Mouse (Mus musculus): ENCODE results near the gene Ecd. TPM values are rescaled to one million over a fixed set of nuclear protein-coding genes. Genes with fewer than 3 reads are reported as not detected.
A peak's percentile ranks its signal among the peaks of the same experiment; 100 is the strongest.

Ecd gene
- 14.5 and 17.1 TPM in 2 replicates for polyA plus RNA-seq (2012; rRNA removed)

GRCm38 (mm10) chr14:20347991-20348541 lies at the start of gene Ecd, which contains the start of gene Fam149b:
Gene Ecd, minus strand, starts transcription at chr14:20348121.
Gene Fam149b, plus strand, starts transcription at chr14:20348162.
- WGBS, result under 1% methylated on average over 42 of the region's 42 CpGs
- DNase-seq (ENCODE audit: low read depth, low spot score), result peak; percentile 97

- no peak for DNase-seq (ENCODE audit: low read depth, low spot score)
- WGBS, result 69% methylated on average over 9 of the region's 9 CpGs
These were observed 49.3 kb upstream of the Ecd start for GRCm38 (mm10) chr14:20397220-20397619.

GRCm38 (mm10) chr14:20393205-20393913 lies 45.4 kb upstream of the Ecd start, which contains the start of gene Mrps16:
Gene Mrps16, minus strand, starts transcription at chr14:20393634.
- peak; percentile 88 for DNase-seq (ENCODE audit: low read depth, low spot score)
- WGBS, result under 1% methylated on average over 68 of the region's 68 CpGs

- WGBS, result 77% methylated on average over 4 of the region's 4 CpGs
These were observed 44.4 kb upstream of the Ecd start for GRCm38 (mm10) chr14:20392326-20392725.

GRCm38 (mm10) chr14:20389446-20390079 lies 41.6 kb upstream of the Ecd start:
- 69% methylated on average over 8 of the region's 8 CpGs for WGBS
- no peak for DNase-seq (ENCODE audit: low read depth, low spot score)

More at GRCm38 (mm10) chr14:20392326-20392725, 44.4 kb upstream of the Ecd start:
- DNase-seq (ENCODE audit: low read depth, low spot score), result no peak

- under 1% methylated on average over 59 of the region's 59 CpGs for WGBS
- peak; percentile 57 for DNase-seq (ENCODE audit: low read depth, low spot score)
These were observed 40.7 kb upstream of the Ecd start, which contains the start of gene Dnajc9 for GRCm38 (mm10) chr14:20388441-20389129. Gene Dnajc9, minus strand, starts transcription at chr14:20388910.

- WGBS, result 82% methylated on average over 9 of the region's 9 CpGs
- no peak for DNase-seq (ENCODE audit: low read depth, low spot score)
These were observed 32.0 kb upstream of the Ecd start for GRCm38 (mm10) chr14:20379753-20380430.

GRCm38 (mm10) chr14:20379087-20379640 lies 31.2 kb upstream of the Ecd start:
- DNase-seq (ENCODE audit: low read depth, low spot score), result no peak
- WGBS, result 72% methylated on average over 5 of the region's 5 CpGs

- no peak for DNase-seq (ENCODE audit: low read depth, low spot score)
- 24% methylated on average over 13 of the region's 13 CpGs for WGBS
These were observed 30.6 kb upstream of the Ecd start for GRCm38 (mm10) chr14:20378313-20379061.

GRCm38 (mm10) chr14:20377112-20377521 lies 29.2 kb upstream of the Ecd start:
- DNase-seq (ENCODE audit: low read depth, low spot score), result no peak
- 49% methylated on average over 4 of the region's 4 CpGs for WGBS

GRCm38 (mm10) chr14:20371854-20372253 lies 23.9 kb upstream of the Ecd start:
- WGBS, result 21% methylated on average over 1 of the region's 1 CpGs
- no peak for DNase-seq (ENCODE audit: low read depth, low spot score)

GRCm38 (mm10) chr14:20370798-20371197 lies 22.9 kb upstream of the Ecd start:
- DNase-seq (ENCODE audit: low read depth, low spot score), result no peak
- 86% methylated on average over 7 of the region's 7 CpGs for WGBS

- 94% methylated on average over 3 of the region's 3 CpGs for WGBS
- no peak for DNase-seq (ENCODE audit: low read depth, low spot score)
These were observed 20.4 kb upstream of the Ecd start for GRCm38 (mm10) chr14:20368271-20368670.

GRCm38 (mm10) chr14:20363230-20363629 lies 15.3 kb upstream of the Ecd start:
- WGBS, result 93% methylated on average over 4 of the region's 4 CpGs
- DNase-seq (ENCODE audit: low read depth, low spot score), result no peak

- 1% methylated on average over 15 of the region's 15 CpGs for WGBS
- DNase-seq (ENCODE audit: low read depth, low spot score), result no peak
These were observed 405 bp downstream of the Ecd start for GRCm38 (mm10) chr14:20347441-20347990.

GRCm38 (mm10) chr14:20345885-20346284 lies 2.0 kb downstream of the Ecd start:
- DNase-seq (ENCODE audit: low read depth, low spot score), result no peak
- WGBS, result 44% methylated on average over 9 of the region's 9 CpGs

GRCm38 (mm10) chr14:20340866-20341265 lies 7.1 kb downstream of the Ecd start:
- 68% methylated on average over 7 of the region's 7 CpGs for WGBS
- DNase-seq (ENCODE audit: low read depth, low spot score), result no peak

- no peak for DNase-seq (ENCODE audit: low read depth, low spot score)
- 85% methylated on average over 8 of the region's 8 CpGs for WGBS
These were observed 7.8 kb downstream of the Ecd start for GRCm38 (mm10) chr14:20340149-20340548.

Data from large intestine, adult 2 months (tissue).